Mouse (Mus musculus): Measurements from ENCODE around the gene Kcnrg.

Kcnrg gene

DNA sequence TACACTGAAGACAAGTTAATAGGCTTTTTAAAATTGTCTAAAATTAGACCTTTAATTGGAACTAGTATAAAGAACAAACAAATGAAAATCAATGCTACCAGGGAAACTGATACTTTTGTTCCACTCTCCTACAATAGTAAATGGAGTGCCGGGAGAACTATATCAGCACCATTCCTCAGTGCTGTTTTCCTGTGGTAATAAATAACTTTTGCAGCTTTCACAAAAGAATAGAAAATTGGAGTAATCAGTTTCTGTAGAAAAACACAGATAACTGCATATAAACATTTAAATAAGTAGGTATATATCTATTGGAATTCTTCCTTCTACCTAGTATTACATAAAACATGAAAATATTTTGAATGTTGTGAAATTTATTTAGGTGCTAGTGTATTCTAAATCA, 38.3 kb downstream of the Kcnrg start:
- no peak for ATAC-seq (ENCODE audit: low TSS enrichment)

DNA sequence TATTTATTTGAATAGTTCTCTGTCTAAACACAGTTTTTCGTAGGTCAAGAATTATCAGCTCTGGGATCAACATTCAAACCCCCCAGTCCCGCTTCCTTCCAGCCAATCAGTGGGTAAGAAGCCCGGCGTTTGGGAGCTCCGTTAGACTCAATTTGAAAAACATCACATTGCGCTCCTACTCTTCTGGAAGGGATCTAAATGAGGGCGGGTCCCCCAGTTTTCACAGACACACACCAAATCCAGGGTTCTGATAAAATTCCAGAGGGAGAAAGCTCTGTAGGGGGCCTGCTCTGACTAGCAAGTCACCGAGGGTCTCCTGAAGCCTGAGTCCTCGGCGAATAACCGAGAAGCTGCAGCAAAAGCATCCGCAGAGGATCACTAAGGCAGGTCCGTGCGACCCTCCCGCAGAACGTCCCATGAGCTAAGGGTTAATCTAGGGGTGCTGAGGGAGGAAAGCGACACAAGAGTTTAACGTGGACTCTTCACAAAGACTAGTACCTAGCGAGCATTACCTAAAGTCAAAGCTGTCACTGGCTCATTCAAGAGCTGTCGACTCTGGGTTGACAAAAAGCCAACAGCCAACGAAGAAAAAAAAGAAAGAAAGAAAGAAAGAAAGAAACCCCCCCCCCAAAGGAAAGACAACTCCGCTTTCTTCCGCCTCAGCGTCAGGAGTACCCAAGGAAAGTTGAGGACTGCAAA, 40.1 kb downstream of the Kcnrg start:
- no peak for ATAC-seq (ENCODE audit: low TSS enrichment)

DNA sequence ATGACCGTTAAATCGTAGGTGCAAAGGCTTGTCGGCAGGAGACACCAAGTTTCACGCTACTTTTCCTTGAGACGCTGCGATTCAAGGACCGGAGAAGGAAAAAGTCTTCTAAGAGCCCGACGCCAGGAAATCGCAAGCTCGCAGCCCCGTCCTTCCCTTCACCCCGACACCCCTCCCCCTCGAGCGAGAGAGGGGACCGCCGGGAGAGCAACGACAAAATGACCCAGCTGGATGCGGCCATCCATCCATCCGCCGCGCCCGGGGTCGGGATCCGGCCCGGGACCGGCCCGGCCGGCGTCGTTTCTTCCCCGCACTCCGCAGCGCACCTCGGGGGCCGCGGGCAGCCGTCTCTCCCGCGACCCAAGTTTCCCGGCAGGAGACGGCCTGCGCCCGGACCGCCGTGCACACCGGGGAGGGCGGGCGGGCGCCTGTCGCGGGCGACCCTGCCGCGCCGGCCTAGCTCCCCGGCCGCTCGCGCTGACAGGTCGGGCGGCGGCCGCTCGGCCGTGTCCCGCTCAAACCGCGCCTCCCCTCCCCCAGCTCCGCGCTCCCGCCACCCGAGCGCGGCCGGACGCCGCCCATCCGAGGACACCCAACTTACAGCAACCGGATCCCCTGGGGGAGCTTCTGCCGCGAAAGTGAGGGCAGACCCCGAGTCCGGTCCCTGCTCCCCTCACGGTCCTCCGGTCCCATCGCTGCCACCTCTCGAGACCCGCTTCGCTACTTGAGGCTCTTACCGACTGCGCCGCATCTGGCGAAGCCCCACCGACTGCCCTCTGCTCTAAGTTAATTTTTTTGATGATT, 40.8 kb downstream of the Kcnrg start:
- ATAC-seq (ENCODE audit: low TSS enrichment) = 0 out of 2 replicates have a peak, but pooled peaks have one; percentile 16

DNA sequence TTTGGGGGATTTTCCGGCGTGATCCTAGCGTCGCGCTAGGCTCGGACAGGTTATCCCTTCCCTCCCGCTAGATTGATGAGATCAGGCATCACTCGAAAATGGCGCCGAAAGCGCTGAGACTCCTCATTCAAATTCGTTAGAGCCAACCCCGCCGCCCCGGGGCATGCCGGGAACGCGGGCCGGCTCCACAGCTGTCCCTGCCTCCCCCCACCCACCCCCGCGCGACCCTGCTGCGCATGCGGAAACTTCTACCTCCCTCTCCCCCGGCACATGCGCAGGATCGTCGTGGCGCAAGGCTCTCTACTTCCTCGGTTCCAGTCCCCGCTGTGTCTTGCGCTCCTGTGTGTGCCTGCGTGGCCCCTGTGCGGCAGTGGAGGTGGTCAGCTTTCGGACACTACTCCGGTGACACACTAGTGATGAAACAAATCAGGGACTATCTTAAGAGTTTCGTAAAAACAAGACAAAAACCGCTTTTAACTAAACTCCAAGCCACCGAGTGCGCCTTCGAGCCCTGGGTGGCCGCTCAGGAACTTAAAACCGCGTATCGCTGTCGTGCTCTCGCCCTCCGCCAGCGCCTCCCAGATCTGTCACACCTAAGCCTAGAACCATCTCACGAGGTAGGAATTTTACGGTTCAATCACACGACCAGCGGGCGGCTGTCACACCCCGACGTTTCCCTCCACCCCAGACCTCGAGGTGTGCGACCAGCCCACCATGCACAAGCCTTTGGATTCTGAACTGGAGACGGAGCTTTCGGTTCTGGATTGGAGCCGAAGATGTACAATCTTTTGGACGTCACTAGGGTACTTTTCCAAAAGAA, 41.6 kb downstream of the Kcnrg start:
- peak; percentile 89 for ATAC-seq (ENCODE audit: low TSS enrichment)

DNA sequence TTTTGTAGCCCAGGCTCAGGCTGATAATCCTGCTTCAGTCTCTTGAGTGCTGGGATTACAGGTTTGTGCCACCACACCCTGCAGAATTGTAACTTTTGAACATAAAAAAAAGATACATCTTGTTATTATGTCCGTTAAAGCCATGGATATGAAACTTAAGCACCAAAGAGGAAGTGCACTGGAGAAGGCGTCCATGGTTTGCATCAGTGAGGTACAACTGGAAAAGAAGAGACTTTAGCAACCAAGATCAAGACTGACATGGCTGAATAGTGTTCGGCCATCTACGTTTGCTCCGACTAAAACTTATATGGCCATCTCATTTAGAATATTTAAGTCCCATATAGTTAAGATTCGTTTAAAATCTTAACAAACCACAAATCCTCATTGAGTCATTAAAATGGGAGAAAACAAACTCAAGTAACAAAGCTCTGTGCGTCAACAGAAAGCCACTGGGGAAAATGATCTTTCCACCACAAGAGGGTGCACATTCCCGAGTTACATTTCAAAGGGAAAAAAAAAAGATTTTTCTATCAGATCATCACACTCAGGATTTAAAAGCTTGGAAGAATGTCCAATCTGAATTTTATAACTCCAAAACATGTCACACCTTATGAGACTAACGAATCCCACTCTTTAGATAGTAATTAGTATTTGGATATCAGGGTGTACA, 43.2 kb downstream of the Kcnrg start:
- ATAC-seq (ENCODE audit: low TSS enrichment) = no peak

DNA sequence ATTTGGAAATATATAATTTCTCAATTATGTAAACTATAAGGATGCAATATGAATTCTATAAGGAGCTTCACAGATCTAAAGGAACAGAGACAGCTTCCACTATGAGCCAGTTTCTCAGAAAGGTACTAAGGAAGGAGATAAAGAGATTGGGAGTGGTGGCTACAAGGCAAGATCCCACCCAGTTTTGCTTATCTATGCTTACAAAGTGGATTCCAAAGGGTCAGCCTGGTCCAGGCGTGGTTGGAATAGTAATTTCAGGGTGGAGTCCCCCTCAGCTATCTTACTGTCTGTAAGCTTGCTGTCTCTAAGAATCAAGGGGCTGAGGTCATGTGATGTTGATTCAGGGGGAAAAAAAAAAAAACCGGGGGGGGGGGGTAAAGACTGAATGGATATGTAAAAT, 49.2 kb downstream of the Kcnrg start:
- ATAC-seq (ENCODE audit: low TSS enrichment) = no peak

DNA sequence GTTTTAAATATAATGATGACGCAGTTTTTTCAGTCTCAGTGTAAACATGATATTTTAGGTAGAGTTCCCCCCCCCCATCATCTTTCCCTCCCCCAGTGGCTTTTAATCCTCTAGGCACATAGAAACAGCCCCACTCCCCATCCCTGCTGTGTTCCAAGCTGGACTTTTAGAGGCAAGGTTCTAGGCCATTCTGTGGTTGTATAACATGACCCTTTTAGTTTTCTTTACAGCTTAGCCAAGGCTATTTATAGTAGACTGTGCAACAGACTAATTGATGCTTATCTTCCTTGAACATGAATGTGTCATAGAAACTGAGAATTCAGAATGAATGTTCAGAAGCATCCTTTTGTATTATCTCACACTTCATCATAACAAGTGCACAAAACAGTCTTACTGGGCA, 54.2 kb downstream of the Kcnrg start:
- ATAC-seq (ENCODE audit: low TSS enrichment) = no peak

DNA sequence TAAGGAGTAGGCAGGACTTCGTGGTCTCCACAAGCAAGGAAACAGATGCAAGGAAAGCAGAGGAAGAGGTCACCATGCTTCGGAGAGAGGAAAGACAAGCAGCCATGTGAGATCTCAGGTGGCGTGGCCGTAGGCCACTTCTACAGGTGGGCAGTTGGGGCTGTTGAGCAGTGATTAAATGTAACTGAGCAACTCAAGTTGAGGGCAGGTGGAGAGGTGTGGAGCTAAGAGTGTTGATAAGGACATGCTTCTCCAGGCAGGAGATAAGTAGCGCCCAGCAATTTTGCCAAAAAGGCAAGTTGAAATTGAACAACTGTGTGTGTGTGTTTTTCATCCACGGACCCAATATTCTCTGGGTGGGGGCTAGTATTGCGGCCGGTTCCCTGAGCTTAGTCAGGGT, 55.0 kb downstream of the Kcnrg start:
- no peak for ATAC-seq (ENCODE audit: low TSS enrichment)
